Mouse (Mus musculus) left cerebral cortex, postnatal 25 days (tissue): ENCODE results near the gene Golga7b. TPM values are rescaled to one million over a fixed set of nuclear protein-coding genes. Genes with fewer than 3 reads are reported as not detected.

Source experiments
- DNase-seq, 2 experiments: peaks; one replicate each; pipeline ENCODE4 v3.0.0; 2022; ENCODE audit warnings: low spot score in 2 of 2, mixed read lengths in 1 of 2
- intact Hi-C: fragments of 180-260 bp; cut with DNase I; formaldehyde crosslinking; loops from one replicate; pipeline ENCODE4 v1.15.1; 2025
- total RNA-seq, 2 experiments: library from RNA; stranded (reverse); gene quantifications; 2 replicates each; pipeline ENCODE4 v1.2.3; 2021

Gene Golga7b
- total RNA-seq, 2 experiments from 2014 or later: 130 to 140 TPM

DNA sequence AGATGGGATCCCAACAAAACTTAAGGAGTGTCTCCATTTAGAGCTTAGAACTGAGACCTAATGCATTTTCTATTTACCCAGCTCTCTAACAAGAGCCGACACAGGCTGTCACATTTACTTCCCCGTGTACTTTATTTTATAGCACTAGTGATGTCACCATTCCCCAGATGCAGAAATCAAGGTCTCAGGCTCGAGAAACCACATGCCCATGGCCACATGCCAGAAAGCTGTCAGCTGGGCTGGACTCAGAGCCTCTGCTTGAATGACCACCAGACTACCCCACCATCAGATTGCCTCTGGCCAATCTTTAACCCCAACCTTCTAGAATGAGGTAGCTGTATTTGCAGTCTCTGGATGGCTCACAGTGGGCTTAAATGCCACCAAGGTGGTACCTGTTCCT, 4.0 kb upstream of the Golga7b start:
- intact Hi-C loops: no loop called here
- no peak for DNase-seq

DNA sequence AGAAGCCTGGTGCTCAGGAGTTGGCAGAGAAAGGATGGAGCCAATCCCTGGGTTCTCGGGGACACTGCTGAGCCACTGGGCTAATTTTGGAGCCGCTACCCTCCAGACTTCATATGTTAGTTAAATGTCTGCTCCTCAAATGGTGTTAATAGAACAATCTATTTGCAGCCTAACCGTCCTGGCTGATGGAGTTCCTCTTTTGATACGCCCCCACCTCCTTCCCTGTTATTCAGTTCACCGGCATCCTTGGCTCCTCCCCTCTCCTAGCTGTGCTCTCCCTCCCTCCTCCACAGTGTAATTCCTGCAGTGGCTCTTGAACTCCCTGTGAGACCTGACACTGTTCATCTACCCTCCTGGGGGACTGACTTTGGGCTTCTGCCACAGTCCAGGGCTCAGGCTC, 748 bp upstream of the Golga7b start:
- intact Hi-C loops: no loop called here
- DNase-seq: no peak

DNA sequence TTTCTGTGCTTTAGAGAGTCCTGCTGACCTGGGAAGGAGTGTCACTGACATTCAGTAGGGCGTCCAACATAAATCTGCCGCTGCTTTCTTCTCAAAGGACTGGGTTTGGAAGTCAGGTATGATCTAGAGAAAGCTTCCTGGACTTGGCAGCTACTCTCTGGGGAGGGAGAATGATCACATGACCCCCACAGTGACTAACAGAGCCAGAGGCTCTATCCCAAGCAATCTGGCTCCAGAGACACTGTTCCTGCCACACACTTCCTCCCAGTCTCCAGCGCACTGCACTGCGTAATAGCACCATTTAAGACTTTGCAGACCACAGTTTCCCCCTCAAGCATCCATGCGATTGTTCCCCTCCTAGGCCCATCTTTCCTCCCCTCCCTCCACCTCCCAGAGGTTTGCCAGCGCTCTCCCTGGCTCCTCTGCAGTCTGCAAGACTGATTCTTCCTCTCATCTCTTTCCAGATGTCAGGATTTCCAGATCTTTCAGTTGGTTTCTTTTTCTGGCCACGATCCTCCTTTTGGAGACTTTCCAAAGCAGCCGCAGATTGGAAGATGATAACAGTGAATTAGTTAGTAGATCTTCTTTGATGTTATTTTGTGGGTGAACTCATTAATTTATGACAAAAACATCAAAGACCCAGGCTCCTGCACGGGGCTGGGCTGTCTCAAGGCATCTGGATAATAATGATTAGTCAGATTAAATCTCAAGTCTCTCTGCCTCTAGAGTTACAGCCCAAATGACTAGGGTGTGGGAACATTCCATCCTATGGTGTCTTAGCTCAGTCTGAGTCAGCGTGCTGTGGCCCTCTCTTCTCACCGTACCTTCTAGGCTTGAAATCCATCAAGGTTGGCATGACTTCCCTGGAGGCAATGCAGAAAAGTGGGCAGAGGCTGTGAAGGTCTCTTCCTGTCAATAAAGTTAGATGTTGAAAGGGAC, 2.9 kb downstream of the Golga7b start:
- DNase-seq: peak in 1 of 2 experiments; percentile 60
- intact Hi-C loops: loop anchor here (10.0 kb wide), 1 partner anchor 1195 kb away; the partner anchor contains the start of gene Cnnm1

DNA sequence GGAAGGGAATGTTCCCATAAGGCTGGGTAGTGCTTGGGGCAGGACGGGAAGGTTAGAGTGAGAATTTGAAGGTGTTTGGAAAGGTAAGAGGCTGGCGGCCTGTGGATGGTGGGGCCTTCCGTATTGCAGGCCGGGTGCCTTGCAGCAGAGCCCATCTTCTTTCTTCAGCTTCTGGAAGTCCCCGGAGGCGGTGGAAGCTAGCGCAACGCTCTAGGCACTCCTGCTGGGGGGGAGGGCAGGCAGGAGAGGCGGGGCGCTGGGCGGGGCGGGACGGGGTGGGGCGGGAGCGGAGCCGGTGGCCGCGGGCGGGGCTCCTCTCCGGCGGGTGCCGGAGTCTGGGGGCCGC, 8.0 kb downstream of the Golga7b start:
- intact Hi-C loops: loop anchor here (5.0 to 10.0 kb wide), 2 partner anchors 38 to 1189 kb away; partner anchors contain the start of gene Cnnm1
- DNase-seq: peak; percentile 59 to 75

DNA sequence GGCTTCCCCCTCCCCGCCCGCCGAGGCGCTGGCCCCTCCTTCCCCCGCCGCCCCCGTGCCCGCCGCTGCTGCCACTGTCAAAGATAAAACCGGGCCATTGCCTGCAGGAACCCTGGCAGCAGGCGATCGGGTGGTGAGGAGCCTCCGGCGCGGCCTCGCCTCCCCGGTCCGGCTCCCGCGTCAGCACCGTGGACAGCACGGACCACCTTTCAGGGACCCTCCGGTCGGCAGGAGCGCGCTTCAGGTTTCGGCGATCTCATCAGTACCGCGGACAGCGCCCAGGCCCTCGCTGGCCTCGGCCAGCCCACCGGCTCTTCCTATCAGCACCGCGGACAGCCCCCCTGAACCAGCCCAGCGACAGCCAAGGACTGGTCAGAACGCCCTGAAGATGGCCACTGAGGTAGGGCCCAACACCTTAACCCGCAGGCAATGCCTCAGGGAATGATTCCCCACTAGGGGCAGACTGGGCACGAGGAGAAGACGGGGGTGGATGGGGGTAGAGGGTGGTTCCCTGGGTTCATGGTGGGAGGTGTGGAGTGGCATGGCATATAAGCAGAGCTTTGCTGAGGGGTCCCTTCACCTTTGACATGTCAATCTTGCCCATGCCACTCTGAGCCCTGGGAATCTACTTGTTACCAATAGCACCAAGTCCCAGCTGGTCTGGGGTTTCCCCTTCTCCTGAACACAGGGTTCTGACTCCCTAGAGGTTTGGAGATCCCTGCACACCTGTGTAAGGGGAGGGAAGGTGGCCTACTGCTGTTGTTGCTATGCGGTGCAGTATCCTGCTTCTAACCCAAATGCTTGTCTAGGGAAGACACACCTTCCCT, 8.6 kb downstream of the Golga7b start:
- intact Hi-C loops: loop anchor here (2.0 to 10.0 kb wide), 4 partner anchors 17 to 1189 kb away; partner anchors contain the start of gene Cnnm1
- peak; percentile 54 to 66 for DNase-seq

DNA sequence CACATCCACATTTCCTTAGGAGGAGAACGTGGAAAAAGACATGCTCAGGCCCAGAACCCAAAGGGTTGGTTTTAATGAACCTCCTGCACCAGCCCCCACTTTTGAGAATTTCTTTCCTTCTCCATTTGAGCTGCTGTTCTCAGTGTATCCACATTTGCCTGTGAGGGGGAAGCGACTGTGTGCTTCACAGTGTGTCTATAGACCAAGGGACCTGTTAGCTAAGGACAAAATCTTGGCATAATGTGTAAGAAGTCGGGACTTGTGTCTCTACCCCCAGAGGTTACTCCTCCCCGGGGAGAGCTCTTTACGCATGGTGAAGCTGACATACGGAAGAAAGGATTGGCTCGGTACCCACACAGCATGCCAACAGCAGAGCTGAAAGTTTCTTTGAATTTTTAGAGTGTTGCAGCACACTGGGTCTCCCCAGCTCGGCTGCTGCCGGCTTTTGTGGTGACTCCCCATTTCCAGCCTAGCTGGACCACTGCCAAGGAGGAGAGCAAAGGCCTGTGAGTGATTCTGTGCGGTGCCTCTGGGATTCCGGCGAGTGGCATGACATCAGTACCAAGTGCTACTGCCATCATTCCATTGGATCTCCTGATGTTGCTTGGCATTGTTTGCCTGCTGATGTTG, 9.4 kb downstream of the Golga7b start:
- intact Hi-C loops: loop anchor here (2.0 to 10.0 kb wide), 4 partner anchors 18 to 1188 kb away; partner anchors contain the start of gene Cnnm1
- peak in 1 of 2 experiments; percentile 74 for DNase-seq

DNA sequence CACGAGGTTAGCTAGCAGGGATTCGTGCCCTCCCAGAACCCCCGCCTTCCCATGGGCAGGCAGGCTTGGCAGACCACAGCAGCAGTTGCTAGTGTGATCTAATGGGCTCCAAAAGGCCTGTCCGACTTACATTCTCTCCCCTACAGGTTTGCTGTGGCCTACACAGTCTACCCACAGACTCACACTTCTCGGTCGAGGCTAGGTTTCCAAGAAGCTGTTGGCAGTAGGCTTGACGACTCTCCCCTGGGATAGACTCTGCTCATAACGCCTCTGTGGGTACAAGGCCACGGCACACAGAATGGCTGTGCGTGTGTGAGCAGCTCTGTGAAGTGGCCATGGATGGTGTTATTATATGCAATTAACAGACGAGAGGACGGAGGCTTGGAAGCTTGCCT, 9.9 kb downstream of the Golga7b start:
- DNase-seq: peak; percentile 33 to 58
- intact Hi-C loops: loop anchor here (2.0 to 10.0 kb wide), 4 partner anchors 18 to 1188 kb away; partner anchors contain the start of gene Cnnm1

DNA sequence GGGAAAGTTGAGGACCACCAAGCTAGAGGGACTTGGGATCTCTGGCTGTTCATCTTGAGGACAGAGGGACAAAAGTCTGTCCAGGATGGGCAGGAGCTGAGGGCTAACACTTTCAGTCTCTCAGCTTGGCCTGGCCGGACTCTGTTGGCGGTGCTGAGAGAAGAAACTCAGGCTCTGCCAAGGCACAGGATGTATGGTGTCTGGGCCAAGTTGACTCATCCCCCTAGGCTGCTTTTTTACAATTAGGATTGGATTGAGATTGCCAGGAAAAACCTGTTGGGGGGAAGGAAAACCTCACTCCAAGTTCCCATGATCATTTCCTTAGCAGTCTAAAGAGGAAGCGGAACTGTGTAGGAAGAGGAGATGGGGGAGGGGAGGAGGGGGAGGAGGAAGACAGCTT, 10.7 kb downstream of the Golga7b start:
- intact Hi-C loops: loop anchor here (5.0 to 10.0 kb wide), 2 partner anchors 41 to 1187 kb away; partner anchors contain the start of gene Cnnm1
- peak in 1 of 2 experiments; percentile 50 for DNase-seq

DNA sequence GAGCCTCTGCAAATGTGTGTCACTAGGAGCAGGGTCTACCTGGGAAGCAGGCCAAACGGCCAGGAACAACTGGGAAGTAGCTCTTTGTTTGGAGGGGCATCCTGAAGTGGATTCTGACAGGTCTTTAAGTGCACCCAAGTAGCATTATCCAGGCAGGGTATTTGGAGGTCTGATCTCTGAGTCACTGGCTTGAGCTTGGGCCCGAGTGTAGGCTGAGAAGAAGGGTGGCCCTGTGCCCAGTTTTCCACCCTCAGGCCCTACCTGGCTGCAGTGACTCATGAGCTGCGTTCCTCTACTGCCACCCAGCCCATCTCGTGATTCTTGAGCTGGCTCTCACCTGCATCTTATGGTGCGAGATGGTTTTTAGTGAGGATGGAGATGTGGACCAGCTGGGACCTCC, 11.2 kb downstream of the Golga7b start:
- peak in 1 of 2 experiments; percentile 71 for DNase-seq
- intact Hi-C loops: loop anchor here (5.0 to 10.0 kb wide), 2 partner anchors 41 to 1186 kb away; partner anchors contain the start of gene Cnnm1

DNA sequence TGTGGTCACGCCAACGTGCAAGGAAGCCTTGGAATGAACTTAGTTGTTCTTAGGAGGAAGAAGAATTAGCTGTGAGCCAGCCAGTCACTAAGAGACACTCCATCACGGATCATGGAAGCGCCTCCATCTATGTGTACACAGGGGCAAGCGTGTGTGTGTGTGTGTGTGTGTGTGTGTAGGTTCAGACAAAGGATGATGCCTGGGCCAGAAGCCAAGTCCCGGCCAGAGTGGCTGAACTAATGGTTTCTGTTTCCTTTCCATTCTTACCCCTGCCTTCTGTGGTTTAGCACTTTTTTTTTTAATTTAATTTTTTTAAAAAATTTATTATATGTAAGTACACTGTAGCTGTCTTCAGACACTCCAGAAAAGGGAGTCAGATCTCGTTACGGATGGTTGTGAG, 13.1 kb downstream of the Golga7b start:
- intact Hi-C loops: no loop called here
- no peak for DNase-seq

DNA sequence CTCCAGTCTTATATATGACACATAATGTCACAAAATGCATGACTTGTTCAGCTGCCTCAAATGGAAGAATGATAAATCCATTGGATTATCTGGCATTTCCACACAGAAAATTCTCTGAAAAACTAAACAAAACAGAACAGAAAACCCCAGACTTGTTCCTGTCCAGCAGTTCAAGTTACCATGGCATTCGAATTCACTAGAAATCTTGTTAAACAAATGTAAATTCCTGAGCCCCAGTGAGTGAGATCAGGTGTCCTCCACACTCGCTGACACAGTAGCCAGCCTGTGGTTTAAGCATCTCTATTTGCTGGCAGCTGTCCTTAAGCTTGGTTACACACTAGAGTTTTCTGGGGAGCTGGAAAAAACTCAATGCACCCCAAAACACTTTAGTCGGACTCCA, 16.1 kb downstream of the Golga7b start:
- intact Hi-C loops: no loop called here
- DNase-seq: no peak

DNA sequence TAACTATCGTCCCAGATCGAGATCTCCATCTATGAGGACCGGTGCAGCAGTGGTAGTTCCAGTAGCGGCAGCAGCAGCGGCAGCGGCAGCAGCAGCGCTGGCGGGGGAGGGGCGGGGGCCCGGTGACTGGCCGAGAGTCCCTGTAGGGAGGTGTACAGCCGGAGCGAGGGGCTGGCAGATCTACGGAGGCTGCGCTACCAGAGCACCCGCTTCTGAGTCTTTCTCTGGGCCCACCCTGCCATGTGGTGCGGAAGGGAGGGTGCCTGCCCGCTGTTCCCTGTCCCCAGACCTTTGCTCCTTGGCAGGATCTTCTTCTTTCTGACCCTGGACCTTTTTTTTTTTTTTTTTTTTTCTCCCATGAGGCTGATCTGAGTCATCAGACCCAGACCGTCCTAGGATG, 21.0 kb downstream of the Golga7b start:
- DNase-seq: no peak
- intact Hi-C loops: no loop called here

DNA sequence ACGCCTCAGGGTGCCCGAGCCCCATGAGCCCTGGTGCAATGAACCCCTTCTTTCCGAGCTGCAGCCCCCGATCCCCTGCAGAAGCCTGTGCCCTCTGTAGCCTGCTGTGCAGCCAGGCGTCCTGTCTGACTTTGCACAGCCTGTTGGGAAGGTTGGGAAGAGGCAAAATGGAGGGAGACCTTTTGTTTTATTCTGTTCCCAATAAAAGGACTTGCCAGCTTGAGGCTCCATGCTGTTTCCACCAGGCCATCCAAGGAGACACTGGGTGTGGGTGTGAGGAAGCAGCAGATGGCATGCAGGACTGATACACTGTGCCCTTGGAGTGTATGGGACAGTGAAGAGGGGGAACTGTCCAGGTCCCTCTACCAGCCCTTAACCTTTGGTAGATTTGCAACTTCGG, 22.7 kb downstream of the Golga7b start:
- DNase-seq: no peak
- intact Hi-C loops: no loop called here

DNA sequence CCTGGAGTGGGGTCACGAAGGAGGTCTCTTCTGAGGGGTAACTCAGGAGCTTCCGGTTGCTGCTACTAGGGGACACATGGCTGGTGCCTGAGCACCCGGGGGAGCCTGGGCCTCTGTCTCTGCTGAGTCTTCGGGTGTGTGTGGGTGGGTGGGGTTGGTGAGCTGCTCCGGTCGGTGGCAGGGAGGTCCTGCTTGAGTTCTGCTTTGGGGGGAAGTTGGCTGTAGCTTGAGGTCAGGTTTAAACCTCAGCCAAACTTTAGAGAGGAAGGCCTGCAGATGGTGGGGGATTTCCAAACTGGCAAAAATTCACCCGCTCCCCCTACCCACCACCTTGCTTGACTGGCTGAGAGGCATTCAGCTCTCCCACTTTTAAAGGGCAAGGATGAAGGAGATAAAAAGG, 23.8 kb downstream of the Golga7b start:
- intact Hi-C loops: no loop called here

DNA sequence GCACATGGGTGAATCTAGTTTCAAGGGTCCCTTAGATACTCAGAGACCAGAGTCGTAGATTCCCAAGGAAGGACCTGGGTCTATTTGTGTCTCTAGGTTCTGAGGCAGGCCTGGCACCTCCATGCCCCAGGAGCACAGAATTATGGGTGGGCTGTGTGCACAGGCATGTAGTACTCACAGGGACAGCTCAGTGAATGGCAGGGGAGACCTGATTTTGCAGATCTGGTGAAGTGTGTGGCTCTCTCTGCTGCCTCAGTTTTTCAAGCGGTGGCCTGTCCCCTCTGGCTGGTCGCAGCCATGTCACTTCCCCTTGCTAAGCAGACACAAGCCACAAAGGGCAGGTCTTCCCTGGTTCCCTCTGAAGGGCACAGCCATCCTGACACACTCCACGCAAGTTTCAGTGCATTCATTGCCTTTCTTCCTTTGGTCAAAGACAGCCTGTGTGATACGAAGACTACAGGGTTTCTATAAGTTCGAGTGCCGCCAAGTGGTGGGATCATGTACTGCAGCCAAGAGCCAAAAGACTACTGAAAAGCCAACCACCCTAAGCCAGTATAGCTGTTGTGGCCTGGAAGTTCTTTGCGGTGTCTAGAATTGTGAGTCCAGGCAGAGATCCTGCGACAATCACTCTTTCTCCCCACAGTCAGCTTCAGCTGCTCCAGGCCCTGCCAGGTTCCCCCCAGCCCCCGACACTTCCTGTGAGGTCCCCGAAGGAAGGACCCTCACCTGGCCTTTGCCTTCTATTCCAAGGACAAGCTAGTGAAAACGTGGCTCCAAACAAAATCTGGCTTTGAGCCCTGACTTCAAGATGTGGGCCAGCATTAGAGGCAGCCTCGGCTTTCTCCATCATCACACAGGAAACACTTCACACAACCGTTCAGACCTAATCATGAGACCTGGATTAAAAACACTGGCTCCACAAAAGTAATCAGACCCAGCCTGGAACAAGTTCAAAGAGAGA, 24.9 kb downstream of the Golga7b start:
- peak; percentile 90 to 95 for DNase-seq
- intact Hi-C loops: loop anchor here (1.0 to 2.0 kb wide), 2 partner anchors 55 to 81 kb away; no protein-coding TSS in a partner anchor

More for the DNA sequence above, 23.8 kb downstream of the Golga7b start:
- no peak for DNase-seq

DNA sequence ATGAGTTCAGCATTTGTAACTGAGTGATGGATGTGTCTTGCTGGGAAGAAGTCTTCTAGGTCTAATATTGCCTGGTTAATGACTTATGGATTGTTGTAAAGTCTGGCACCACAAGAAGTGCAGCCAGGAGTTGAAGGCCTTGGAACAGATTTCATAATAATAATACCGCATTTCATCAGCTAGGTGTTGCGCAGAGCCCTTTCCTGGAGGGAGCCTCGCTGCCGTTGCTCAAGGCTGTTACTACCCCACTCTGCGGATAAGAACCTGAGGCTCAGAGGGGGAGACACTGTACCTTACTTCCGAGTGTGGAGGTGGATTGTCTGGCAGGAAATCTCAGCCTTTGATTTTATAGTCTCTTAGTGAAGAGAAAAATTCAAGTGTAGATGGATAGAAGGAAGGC, 29.9 kb downstream of the Golga7b start:
- intact Hi-C loops: no loop called here
- no peak for DNase-seq

DNA sequence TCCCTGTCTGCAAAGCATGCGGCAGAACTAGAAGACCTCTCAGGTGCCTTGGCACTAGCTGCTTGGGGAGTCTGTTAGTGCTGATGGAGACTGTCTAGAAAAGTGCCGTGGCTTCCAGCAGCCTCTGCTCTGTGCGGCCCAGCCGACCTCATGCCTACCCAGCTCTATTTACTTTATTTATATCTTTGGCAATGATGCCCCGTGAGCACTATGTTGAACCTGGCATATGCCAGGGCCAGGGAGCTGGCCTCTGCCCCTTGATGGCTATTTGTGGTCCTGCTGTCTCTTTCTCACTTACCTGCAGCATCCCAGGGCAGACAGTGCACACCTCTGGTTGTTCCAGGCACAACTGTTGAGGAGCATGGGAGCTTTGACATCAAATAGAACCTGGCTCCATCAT, 31.1 kb downstream of the Golga7b start:
- intact Hi-C loops: no loop called here
- no peak for DNase-seq

DNA sequence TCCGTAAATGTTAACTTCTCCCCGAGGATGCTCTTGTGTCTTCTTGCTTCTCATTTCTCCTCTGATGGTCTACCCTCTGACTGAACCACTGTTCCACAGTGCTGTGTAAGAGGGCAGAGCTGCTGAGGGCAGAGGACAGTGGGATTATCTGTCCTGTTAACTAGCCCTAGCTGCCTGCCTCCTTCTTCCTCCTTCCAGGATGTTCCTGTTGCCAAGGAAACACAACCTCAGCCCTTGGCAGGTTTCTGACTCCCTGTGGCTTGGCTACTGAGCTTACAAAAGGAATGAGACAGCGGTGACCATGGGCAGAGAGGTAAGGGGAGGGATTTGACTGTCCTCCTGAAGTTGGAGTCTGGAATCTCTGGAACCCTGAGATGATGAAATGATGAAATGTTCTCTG, 32.2 kb downstream of the Golga7b start:
- no peak for DNase-seq

More for the DNA sequence above, 32.2 kb downstream of the Golga7b start:
- intact Hi-C loops: no loop called here
